Comparison of ENCODE assay signal across 9 mouse cellular contexts in the genomic region with DNA sequence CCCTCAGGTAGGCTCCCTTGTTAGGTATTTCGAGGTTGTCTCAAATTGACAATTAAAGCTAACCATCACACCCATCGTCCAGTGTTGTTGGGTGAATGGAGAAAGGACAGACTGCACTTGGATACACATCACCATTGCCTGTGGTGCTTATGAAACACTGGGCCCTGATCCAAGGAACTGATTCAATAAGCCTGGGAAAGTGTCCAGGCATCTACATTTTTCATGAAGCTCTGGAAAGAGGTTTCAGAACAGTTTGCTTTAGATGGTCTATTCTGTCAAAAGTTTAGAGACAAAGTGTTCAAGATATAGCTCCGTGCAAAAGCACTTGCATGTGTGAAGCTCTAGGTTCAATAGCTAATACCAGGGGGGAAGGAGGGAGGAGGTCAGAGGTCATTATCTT. TPM values are rescaled to one million over a fixed set of nuclear protein-coding genes. Genes with fewer than 3 reads are reported as not detected.
DNase-seq lines count a peak whose midpoint lies in the region; ATAC-seq and TF ChIP-seq lines count a peak whose summit lies in the region.
"Had no signal": no experiment of that assay in that cellular context is flagged by ENCODE, and none has a peak within 500 bp of the region (broad histone marks: within the 10 kb centered on the region; RNA-seq: fewer than 3 reads in every experiment).

No protein-coding gene starts in this region.

- 92% methylated on average over 3 of the region's 3 CpGs for WGBS in heart, embryonic 10.5 days
- whole genome bisulfite sequencing in embryonic facial prominence, embryonic 15.5 days = 65% methylated on average over 3 of the region's 3 CpGs
- 97% methylated on average over 3 of the region's 3 CpGs for WGBS in hindbrain, embryonic 11.5 days
- WGBS in thymus, adult 2 months = 95% methylated on average over 3 of the region's 3 CpGs

- H3K9ac ChIP-seq in embryonic facial prominence, embryonic 15.5 days = no peak overlapping the region
- no peak overlapping the region for H3K9ac ChIP-seq in hindbrain, embryonic 11.5 days (ENCODE audit: low read depth, low read length)
- H3K9ac ChIP-seq: midbrain, embryonic 12.5 days had no signal

- H3K4me1 ChIP-seq in heart, embryonic 10.5 days = no peaks in the 10 kb centered on the region
- peaks cover 14% of the 10 kb centered on the region; the same call in 1 of the 2 replicates for H3K4me1 ChIP-seq in embryonic facial prominence, embryonic 15.5 days
- no peaks in the 10 kb centered on the region for H3K4me1 ChIP-seq in hindbrain, embryonic 11.5 days (replicated peaks; ENCODE audit: control insufficient read depth, insufficient read depth, low read length)
- H3K4me1 ChIP-seq in thymus, adult 2 months (replicated peaks; ENCODE audit: control insufficient read depth, insufficient read depth, low read length) = no peaks in the 10 kb centered on the region
- H3K4me1 ChIP-seq: midbrain, embryonic 12.5 days had no signal

- no peak for TF ChIP-seq POLR2A in thymus, adult 2 months (IDR thresholded peaks at IDR 0.05; ENCODE audit: control insufficient read depth, extremely low read depth, insufficient read depth, low read length, poor library complexity)

- H3K27me3 ChIP-seq in heart, embryonic 10.5 days (ENCODE audit: insufficient read depth, poor library complexity, severe bottlenecking) = no peaks in the 10 kb centered on the region
- no peaks in the 10 kb centered on the region for H3K27me3 ChIP-seq in embryonic facial prominence, embryonic 15.5 days
- H3K27me3 ChIP-seq in hindbrain, embryonic 11.5 days (ENCODE audit: control insufficient read depth, insufficient read depth, low read length) = no peaks in the 10 kb centered on the region
- no peaks in the 10 kb centered on the region for H3K27me3 ChIP-seq in thymus, adult 2 months (ENCODE audit: control insufficient read depth, insufficient read depth, low read length)
- H3K27me3 ChIP-seq: midbrain, embryonic 12.5 days had no signal

- intact Hi-C loops in left cerebral cortex, postnatal 25 days (cut with DNase I) = no loop called here

- no peaks in the 10 kb centered on the region for H3K9me3 ChIP-seq in heart, embryonic 10.5 days
- H3K9me3 ChIP-seq in embryonic facial prominence, embryonic 15.5 days (replicated peaks) = no peaks in the 10 kb centered on the region
- no peaks in the 10 kb centered on the region for H3K9me3 ChIP-seq in hindbrain, embryonic 11.5 days (ENCODE audit: control insufficient read depth, low read length)
- H3K9me3 ChIP-seq: midbrain, embryonic 12.5 days had no signal

- no peak for ATAC-seq in embryonic facial prominence, embryonic 15.5 days (ENCODE audit: insufficient number of reproducible peaks, low FRiP score, low TSS enrichment, low read depth)
- ATAC-seq in monocyte, adult 5-6 weeks (replicated peaks; ENCODE audit: insufficient number of reproducible peaks, low FRiP score, low TSS enrichment, poor library complexity, severe bottlenecking) = no peak
- ATAC-seq in hindbrain, embryonic 11.5 days (ENCODE audit: low FRiP score) = no peak

- peaks cover 5% of the 10 kb centered on the region; the same call in 1 of the 2 replicates for H3K36me3 ChIP-seq in heart, embryonic 10.5 days
- H3K36me3 ChIP-seq in embryonic facial prominence, embryonic 15.5 days = no peaks in the 10 kb centered on the region
- H3K36me3 ChIP-seq in hindbrain, embryonic 11.5 days (ENCODE audit: control insufficient read depth, insufficient read depth, low read length) = no peaks in the 10 kb centered on the region
- no peaks in the 10 kb centered on the region for H3K36me3 ChIP-seq in thymus, adult 2 months (ENCODE audit: control insufficient read depth, insufficient read depth, low read length)
- H3K36me3 ChIP-seq: midbrain, embryonic 12.5 days had no signal

- H3K27ac ChIP-seq in heart, embryonic 10.5 days = no peak overlapping the region
- H3K27ac ChIP-seq in embryonic facial prominence, embryonic 15.5 days (replicated peaks) = peak overlapping the region; percentile 44; the same call in 1 of the 2 replicates
- no peak overlapping the region for H3K27ac ChIP-seq in hindbrain, embryonic 11.5 days (ENCODE audit: low read depth, low read length)
- H3K27ac ChIP-seq in thymus, adult 2 months (ENCODE audit: control insufficient read depth, insufficient read depth, low read length) = no peak overlapping the region
- H3K27ac ChIP-seq: midbrain, embryonic 12.5 days had no signal

- H3K4me2 ChIP-seq in embryonic facial prominence, embryonic 15.5 days (replicated peaks) = no peak overlapping the region
- no peak overlapping the region for H3K4me2 ChIP-seq in hindbrain, embryonic 11.5 days (replicated peaks; ENCODE audit: low read depth, low read length)
- H3K4me2 ChIP-seq: midbrain, embryonic 12.5 days had no signal

- DNase-seq in heart, adult 9 months (ENCODE audit: low spot score in 2 of 2) = peak; percentile 59 to 63
- DNase-seq in heart, embryonic 10.5 days (ENCODE audit: low spot score) = no peak
- peak; percentile 91 for DNase-seq in 3T3-L1 (ENCODE audit: low read depth, low spot score)
- peak; percentile 57 to 93 for DNase-seq in left cerebral cortex, postnatal 25 days (ENCODE audit: low spot score in 2 of 2)
- no peak for DNase-seq in hindbrain, embryonic 11.5 days (ENCODE audit: low spot score)
- no peak for DNase-seq in thymus, adult 2 months

- H3K4me3 ChIP-seq in heart, embryonic 10.5 days = no peak overlapping the region
- H3K4me3 ChIP-seq in embryonic facial prominence, embryonic 15.5 days (replicated peaks) = no peak overlapping the region
- H3K4me3 ChIP-seq in hindbrain, embryonic 11.5 days (ENCODE audit: low read depth, low read length) = no peak overlapping the region
- no peak overlapping the region for H3K4me3 ChIP-seq in thymus, adult 2 months (ENCODE audit: control insufficient read depth, insufficient read depth, low read length)
- H3K4me3 ChIP-seq: midbrain, embryonic 12.5 days had no signal

- no peak for TF ChIP-seq CTCF in thymus, adult 2 months (IDR thresholded peaks at IDR 0.05; ENCODE audit: borderline replicate concordance, control insufficient read depth, extremely low read depth, insufficient read depth, low read length, poor library complexity)

RNA-seq across cellular contexts. Expression of a gene that starts 38.6 kb away (rescaled TPM):
- 14.9 and 22.2 TPM in 2 replicates for polyA plus RNA-seq in heart, embryonic 10.5 days (2016; fragmentation: Nextera tagmentation; extraction: Ambion mirVana)
- 23.2 and 25.4 TPM in 2 replicates for polyA plus RNA-seq in embryonic facial prominence, embryonic 15.5 days (2015; fragmentation: Nextera tagmentation; extraction: Ambion mirVana)
- 10 to 100 TPM; 58.1 to 59.1 TPM for total RNA-seq in left cerebral cortex, postnatal 25 days (2021)
- not detected in 3 replicates for total RNA-seq in monocyte, adult 5-6 weeks (2017)
- polyA plus RNA-seq in hindbrain, embryonic 11.5 days (2014; fragmentation: Nextera tagmentation; extraction: Ambion mirVana) = 18.0 and 20.9 TPM in 2 replicates
- polyA plus RNA-seq in thymus, adult 2 months (2012; rRNA removed) = 9.0 and 13.4 TPM in 2 replicates

Comparison
In these comparisons a context has a peak if more than half of its experiments do, and no peak if none do; other contexts are left out.
1. DNase-seq: peak in heart, adult 9 months (2 of 2), 3T3-L1 (single experiment) and left cerebral cortex, postnatal 25 days (2 of 2); none in heart, embryonic 10.5 days (single experiment), hindbrain, embryonic 11.5 days (single experiment) and thymus, adult 2 months (single experiment).